Mouse (Mus musculus) kidney, adult 2 months (tissue): ENCODE measurements around the gene Scg5. TPM values are rescaled to one million over a fixed set of nuclear protein-coding genes. Genes with fewer than 3 reads are reported as not detected.

Experiments
- DNase-seq: peaks from one replicate; pipeline ENCODE4 v3.0.0; 2021
- H3K27ac ChIP-seq: fragments of 200-500 bp; 2 replicates; pipeline ENCODE4 v1.5.1; 2012; ENCODE audit warnings: low read depth, low read length, control low read depth, inconsistent platforms; ENCODE audit not compliant: insufficient read depth
- H3K27me3 ChIP-seq: fragments of 200-500 bp; replicated peaks from 2 replicates; pipeline ENCODE4 v1.6.1; 2012; ENCODE audit warnings: mild to moderate bottlenecking, moderate library complexity, low read length, inconsistent platforms; ENCODE audit not compliant: control insufficient read depth, insufficient read depth
- H3K36me3 ChIP-seq: fragments of 200-500 bp; 2 replicates; pipeline ENCODE4 v1.6.1; 2012; ENCODE audit warnings: mild to moderate bottlenecking, moderate library complexity, low read length, inconsistent platforms; ENCODE audit not compliant: control insufficient read depth, insufficient read depth
- H3K4me1 ChIP-seq: fragments of 200-500 bp; 2 replicates; pipeline ENCODE4 v1.6.1; 2011; ENCODE audit warnings: low read length; ENCODE audit not compliant: control insufficient read depth, insufficient read depth
- H3K4me3 ChIP-seq: fragments of 200-500 bp; 2 replicates; pipeline ENCODE4 v1.5.1; 2011; ENCODE audit warnings: mild to moderate bottlenecking, low read depth, low read length, control low read depth; ENCODE audit not compliant: insufficient read depth
- CTCF ChIP-seq: fragments of 200-500 bp; conservative IDR thresholded peaks from 2 replicates; pipeline ENCODE4 v1.5.1; 2011; ENCODE audit warnings: low read depth, mild to moderate bottlenecking, control low read depth, low read length, moderate library complexity, mixed read lengths; ENCODE audit not compliant: insufficient read depth, insufficient read length
- POLR2A ChIP-seq: fragments of 200-500 bp; IDR thresholded peaks from one replicate; pipeline ENCODE4 v1.6.1; 2011; ENCODE audit warnings: low read depth, low read length, control low read depth
- WGBS: fragments of 180-500 bp; shearing (Covaris S2); methylation state at CpG from one replicate; pipeline ENCODE4 v1.1.7; 2018; 5-methylcytosine and 5-hydroxymethylcytosine counted together
- polyA plus RNA-seq: library from polyadenylated mRNA; depleted of rRNA; stranded (reverse); fragments of >200 nt; gene quantifications from 2 replicates; pipeline ENCODE4 v1.2.3, GENCODE M21; 2012

The Scg5 gene
- polyA plus RNA-seq, 1 experiment: 7.9 TPM

GRCm38 (mm10) chr2:113822367-113822766 is 6.6 kb downstream of the Scg5 start:
- no peak for TF ChIP-seq POLR2A
- TF ChIP-seq CTCF: no peak

DNA sequence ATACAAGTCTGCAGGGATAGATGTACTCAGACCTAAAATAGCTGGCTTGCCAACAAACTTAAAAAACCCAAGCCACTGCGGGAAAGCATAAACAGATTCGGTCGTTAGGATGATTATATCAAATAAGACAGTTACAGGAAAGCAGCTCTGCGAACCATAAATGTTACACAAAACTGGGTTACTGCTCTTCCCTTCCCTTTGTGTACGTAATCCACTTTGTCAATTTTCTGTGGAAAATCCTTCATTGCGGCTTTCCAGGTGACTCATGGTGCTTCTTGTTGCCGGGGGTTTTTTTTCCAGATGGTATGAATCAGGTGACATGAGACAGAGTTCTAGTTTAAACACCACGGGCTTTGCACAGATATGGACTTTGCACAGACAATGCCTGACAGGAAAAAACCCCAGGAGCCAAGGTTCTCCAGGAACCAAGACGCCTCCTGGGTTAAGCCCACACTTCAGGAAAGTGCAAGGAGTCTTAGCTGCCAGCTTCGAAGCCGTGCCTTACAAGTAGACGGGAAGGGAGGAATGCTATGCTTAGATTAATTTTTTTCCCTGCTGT is 7.7 kb downstream of the Scg5 start:
- no peaks in the 10 kb centered on the region for H3K27me3 ChIP-seq
- no peaks in the 10 kb centered on the region for H3K4me1 ChIP-seq
- no peak for TF ChIP-seq POLR2A
- WGBS: 58% methylated on average over 12 of the region's 12 CpGs
- no peak overlapping the region for H3K4me3 ChIP-seq
- no peak overlapping the region for H3K27ac ChIP-seq
- no peaks in the 10 kb centered on the region for H3K36me3 ChIP-seq
- peak; percentile 60 for DNase-seq

More at GRCm38 (mm10) chr2:113822367-113822766, 6.6 kb downstream of the Scg5 start:
- Histone ChIP-seq H3K36me3 (no peaks in the 10 kb centered on the region), H3K4me1 (no peaks in the 10 kb centered on the region), H3K4me3 (no peak overlapping the region), H3K27ac (no peak overlapping the region), H3K27me3 (no peaks in the 10 kb centered on the region)
- 86% methylated on average over 8 of the region's 8 CpGs for WGBS
- no peak for DNase-seq

DNA sequence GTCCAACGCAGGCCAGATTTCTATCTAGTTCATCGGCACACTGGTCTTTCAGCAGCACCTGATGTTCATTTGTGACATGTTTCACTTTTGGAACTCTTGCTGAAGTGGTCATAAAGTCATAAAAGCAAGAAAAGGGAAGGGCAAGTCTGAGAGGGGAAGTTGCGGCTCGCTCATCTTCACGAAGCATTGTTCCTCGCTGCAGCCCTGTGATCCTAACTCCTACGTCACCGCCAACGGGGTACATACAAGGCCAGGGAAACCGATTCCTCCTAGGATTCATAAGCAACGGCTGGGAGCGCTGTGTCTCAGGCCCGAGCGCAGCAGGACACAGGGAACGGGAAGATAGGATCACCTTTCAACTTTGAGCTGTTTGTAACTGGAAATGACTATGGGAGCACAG is 8.8 kb downstream of the Scg5 start:
- no peaks in the 10 kb centered on the region for H3K4me1 ChIP-seq
- H3K4me3 ChIP-seq: no peak overlapping the region
- no peaks in the 10 kb centered on the region for H3K36me3 ChIP-seq
- no peak for DNase-seq
- WGBS: 91% methylated on average over 15 of the region's 15 CpGs
- no peak overlapping the region for H3K27ac ChIP-seq
- H3K27me3 ChIP-seq: no peaks in the 10 kb centered on the region
- TF ChIP-seq CTCF (no peak), POLR2A (no peak)

GRCm38 (mm10) chr2:113817681-113818606 is 11.0 kb downstream of the Scg5 start:
- Histone ChIP-seq H3K27ac (no peak overlapping the region), H3K36me3 (no peaks in the 10 kb centered on the region), H3K4me3 (no peak overlapping the region), H3K4me1 (no peaks in the 10 kb centered on the region), H3K27me3 (no peaks in the 10 kb centered on the region)
- WGBS: 70% methylated on average over 14 of the region's 14 CpGs
- no peak for DNase-seq
- TF ChIP-seq POLR2A (no peak), CTCF (no peak)

DNA sequence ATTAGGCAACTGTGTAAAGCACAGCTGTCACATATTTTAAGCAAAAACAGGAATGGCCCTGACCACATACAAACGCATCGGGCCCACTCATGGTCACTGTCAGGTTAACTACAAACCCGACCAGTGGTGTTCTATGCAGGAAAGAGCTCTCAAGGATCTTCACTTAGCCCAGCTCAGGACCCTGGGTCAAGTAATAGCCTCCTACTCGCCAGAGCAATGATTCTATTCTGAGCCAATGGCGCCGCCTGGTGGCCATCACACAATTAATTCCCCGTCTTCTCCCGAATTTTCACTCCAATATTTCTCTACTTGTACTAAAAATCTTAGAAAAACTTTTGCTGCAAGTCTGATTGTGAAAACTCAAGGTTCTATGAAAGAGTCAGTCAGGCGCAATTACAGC is 21.3 kb downstream of the Scg5 start:
- WGBS: 29% methylated on average over 9 of the region's 9 CpGs
- Histone ChIP-seq H3K27me3 (no peaks in the 10 kb centered on the region), H3K36me3 (no peaks in the 10 kb centered on the region), H3K27ac (no peak overlapping the region), H3K4me1 (no peaks in the 10 kb centered on the region), H3K4me3 (no peak overlapping the region)
- no peak for TF ChIP-seq POLR2A
- TF ChIP-seq CTCF: peak; percentile 68
- peak; percentile 58 for DNase-seq

DNA sequence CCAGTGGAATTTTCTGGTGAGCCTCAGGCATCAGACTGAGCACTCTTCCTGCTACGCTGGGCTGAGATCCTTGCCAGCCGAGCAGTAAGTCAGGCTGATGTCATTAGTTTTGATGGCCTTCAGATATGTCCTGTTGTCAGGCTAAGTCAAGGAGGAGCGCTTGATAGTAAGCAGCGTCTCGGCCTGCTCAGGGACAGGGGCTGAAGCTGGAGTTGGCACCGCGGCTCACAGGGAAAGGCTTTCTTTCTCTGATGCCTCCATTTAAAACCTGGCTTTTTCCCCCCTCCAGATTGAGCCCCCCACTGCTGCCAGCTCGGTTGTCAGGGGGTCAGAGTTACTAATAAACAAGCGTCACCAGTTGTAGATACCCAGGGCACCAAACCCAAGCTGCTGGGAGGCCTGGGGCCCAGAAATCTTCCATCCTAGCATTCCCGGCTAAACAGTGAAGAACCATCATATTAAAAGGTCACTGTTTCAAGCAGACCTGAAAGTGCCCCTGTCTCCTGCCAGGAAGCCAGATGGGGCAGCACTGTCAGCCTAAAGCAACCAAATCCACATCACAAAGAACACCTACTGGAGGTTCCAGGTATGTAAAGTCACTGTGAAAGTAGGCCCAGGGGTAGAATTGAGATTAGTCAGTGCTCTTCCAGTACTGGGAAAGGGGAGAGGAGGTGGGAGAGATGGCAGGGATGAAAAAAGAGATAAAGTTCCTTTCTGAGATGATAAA is 21.9 kb downstream of the Scg5 start:
- DNase-seq: no peak
- TF ChIP-seq POLR2A: no peak
- no peak for TF ChIP-seq CTCF
- no peak overlapping the region for H3K27ac ChIP-seq
- H3K4me1 ChIP-seq: no peaks in the 10 kb centered on the region
- H3K36me3 ChIP-seq: no peaks in the 10 kb centered on the region
- WGBS: 79% methylated on average over 10 of the region's 10 CpGs
- no peak overlapping the region for H3K4me3 ChIP-seq
- no peaks in the 10 kb centered on the region for H3K27me3 ChIP-seq

GRCm38 (mm10) chr2:113805765-113806164 is 23.2 kb downstream of the Scg5 start:
- Histone ChIP-seq H3K4me3 (no peak overlapping the region), H3K4me1 (no peaks in the 10 kb centered on the region), H3K27ac (no peak overlapping the region), H3K27me3 (no peaks in the 10 kb centered on the region; the same call in 1 of the 2 replicates), H3K36me3 (no peaks in the 10 kb centered on the region)
- no peak for TF ChIP-seq POLR2A
- TF ChIP-seq CTCF: no peak
- 77% methylated on average over 4 of the region's 4 CpGs for WGBS
- no peak for DNase-seq
